Mouse (Mus musculus) neutrophil, adult 65 days (primary cell): ENCODE measurements around the gene Nat10. TPM values are rescaled to one million over a fixed set of nuclear protein-coding genes. Genes with fewer than 3 reads are reported as not detected.

ENCODE experiments used
- total RNA-seq: library from RNA; stranded (reverse); gene quantifications from 2 replicates; pipeline ENCODE4 v1.2.4, GENCODE M21; 2023

The Nat10 gene
- 15.1 and 16.7 TPM in 2 replicates for total RNA-seq

GRCm38 (mm10) chr2:103760906-103761716 lies at the start of gene Nat10:
TSS of gene Nat10 (minus strand) at chr2:103761270.

GRCm38 (mm10) chr2:103797491-103798009 lies 36.5 kb upstream of the Nat10 start, which contains the start of gene Caprin1:
TSS of gene Caprin1 (minus strand) at chr2:103797649.

Other genes starting within 250 kb of the Nat10 start
- 71.9 and 99.9 TPM in 2 replicates for gene Abtb2, start 195.0 kb downstream of the Nat10 start, total RNA-seq
- 184 and 234 TPM in 2 replicates for gene Caprin1, start 36.4 kb upstream of the Nat10 start, total RNA-seq
- 52.5 and 75.0 TPM in 2 replicates for gene Lmo2, start 196.7 kb upstream of the Nat10 start, total RNA-seq